Mouse (Mus musculus): ENCODE measurements at regions not wholly inside any gene's neighbourhood (a gene's known extent, or its start where the extent isn't known, plus 50 kb on each side); places are given as distances from the start of the nearest gene placed in this dataset.
A peak's percentile ranks its signal among the peaks of the same experiment; 100 is the strongest.
"Not testable (repeated sequence)": the region's sequence is repeated elsewhere in the genome, so short reads cannot be mapped to it uniquely, and the experiment has no call there.

- Histone ChIP-seq H3K36me3 (no peaks in the 10 kb centered on the region), H3K4me1 (no peaks in the 10 kb centered on the region), H3K9me3 (replicated peaks) (no peaks in the 10 kb centered on the region), H3K4me3 (replicated peaks) (no peak overlapping the region), H3K9ac (no peak overlapping the region), H3K4me2 (no peak overlapping the region), H3K27ac (no peak overlapping the region), H3K27me3 (no peaks in the 10 kb centered on the region)
- no peak for ATAC-seq (replicated peaks; ENCODE audit: low FRiP score)
- 95% methylated on average over 17 of the region's 17 CpGs for WGBS
These were observed 404.9 kb upstream of the Zfp507 start for GRCm38 (mm10) chr7:36207525-36208260.

GRCm38 (mm10) chr7:36198091-36198700 is 395.4 kb upstream of the Zfp507 start:
- H3K27ac ChIP-seq, result no peak overlapping the region
- ATAC-seq (replicated peaks; ENCODE audit: low FRiP score), result no peak
- no peaks in the 10 kb centered on the region; the same call in 1 of the 2 replicates for H3K27me3 ChIP-seq
- 89% methylated on average over 16 of the region's 16 CpGs for WGBS
- H3K4me2 ChIP-seq, result no peak overlapping the region
- no peak overlapping the region for H3K4me3 ChIP-seq (replicated peaks)
- H3K9me3 ChIP-seq (replicated peaks), result no peaks in the 10 kb centered on the region
- H3K9ac ChIP-seq, result no peak overlapping the region
- no peaks in the 10 kb centered on the region for H3K4me1 ChIP-seq
- H3K36me3 ChIP-seq, result no peaks in the 10 kb centered on the region

- Histone ChIP-seq H3K4me1 (peaks cover 9% of the 10 kb centered on the region), H3K9ac (no peak overlapping the region), H3K9me3 (replicated peaks) (no peaks in the 10 kb centered on the region), H3K27me3 (no peaks in the 10 kb centered on the region; the same call in 1 of the 2 replicates), H3K36me3 (no peaks in the 10 kb centered on the region), H3K4me3 (replicated peaks) (no peak overlapping the region), H3K27ac (no peak overlapping the region), H3K4me2 (no peak overlapping the region)
- 83% methylated on average over 18 of the region's 18 CpGs for WGBS
- no peak for ATAC-seq (replicated peaks; ENCODE audit: low FRiP score)
These were observed 393.4 kb upstream of the Zfp507 start for GRCm38 (mm10) chr7:36196154-36196720.

GRCm38 (mm10) chr7:36192645-36193044 is 389.8 kb upstream of the Zfp507 start:
- H3K4me2 ChIP-seq, result 0 out of 2 replicates have a peak overlapping the region, but pooled peaks have one; percentile 14
- no peaks in the 10 kb centered on the region for H3K9me3 ChIP-seq (replicated peaks)
- H3K4me1 ChIP-seq, result peaks cover 9% of the 10 kb centered on the region
- no peak overlapping the region for H3K27ac ChIP-seq
- H3K27me3 ChIP-seq, result no peaks in the 10 kb centered on the region; the same call in 1 of the 2 replicates
- ATAC-seq (replicated peaks; ENCODE audit: low FRiP score), result no peak
- no peak overlapping the region for H3K9ac ChIP-seq
- 43% methylated on average over 8 of the region's 8 CpGs for WGBS
- H3K4me3 ChIP-seq (replicated peaks), result no peak overlapping the region
- no peaks in the 10 kb centered on the region for H3K36me3 ChIP-seq

GRCm38 (mm10) chr7:36177947-36178346 is 375.1 kb upstream of the Zfp507 start:
- no peaks in the 10 kb centered on the region for H3K9me3 ChIP-seq (replicated peaks)
- no peak overlapping the region for H3K4me2 ChIP-seq
- 34% methylated on average over 7 of the region's 7 CpGs for WGBS
- no peaks in the 10 kb centered on the region for H3K36me3 ChIP-seq
- no peaks in the 10 kb centered on the region for H3K27me3 ChIP-seq
- H3K4me1 ChIP-seq, result no peaks in the 10 kb centered on the region
- H3K27ac ChIP-seq, result no peak overlapping the region
- ATAC-seq (replicated peaks; ENCODE audit: low FRiP score), result no peak
- no peak overlapping the region for H3K4me3 ChIP-seq (replicated peaks)
- no peak overlapping the region for H3K9ac ChIP-seq

- Histone ChIP-seq H3K4me3 (replicated peaks) (no peak overlapping the region), H3K9ac (no peak overlapping the region), H3K9me3 (replicated peaks) (no peaks in the 10 kb centered on the region), H3K27me3 (no peaks in the 10 kb centered on the region), H3K4me1 (no peaks in the 10 kb centered on the region), H3K27ac (no peak overlapping the region), H3K4me2 (no peak overlapping the region), H3K36me3 (no peaks in the 10 kb centered on the region)
- ATAC-seq (replicated peaks; ENCODE audit: low FRiP score), result no peak
- WGBS, result 83% methylated on average over 4 of the region's 4 CpGs
These were observed 372.5 kb upstream of the Zfp507 start for GRCm38 (mm10) chr7:36175296-36175695.

GRCm38 (mm10) chr7:36172511-36172910 is 369.7 kb upstream of the Zfp507 start:
- not testable (repeated sequence) for H3K9ac ChIP-seq; H3K4me2 ChIP-seq; H3K9me3 ChIP-seq (replicated peaks); H3K27me3 ChIP-seq; H3K36me3 ChIP-seq; H3K4me1 ChIP-seq; H3K27ac ChIP-seq; ATAC-seq (replicated peaks; ENCODE audit: low FRiP score); H3K4me3 ChIP-seq (replicated peaks)
- 60% methylated on average over 2 of the region's 2 CpGs for WGBS

- no peak overlapping the region for H3K9ac ChIP-seq
- ATAC-seq (replicated peaks; ENCODE audit: low FRiP score), result peak; percentile 71
- H3K4me3 ChIP-seq (replicated peaks), result no peak overlapping the region
- H3K27ac ChIP-seq, result peak overlapping the region; percentile 55
- peak overlapping the region; percentile 42 for H3K4me2 ChIP-seq
- no peaks in the 10 kb centered on the region for H3K9me3 ChIP-seq (replicated peaks)
- H3K36me3 ChIP-seq, result no peaks in the 10 kb centered on the region
- WGBS, result 20% methylated on average over 22 of the region's 22 CpGs
- peaks cover 30% of the 10 kb centered on the region for H3K4me1 ChIP-seq
- no peaks in the 10 kb centered on the region for H3K27me3 ChIP-seq
These were observed 354.6 kb upstream of the Zfp507 start for GRCm38 (mm10) chr7:36157270-36157945.

- ATAC-seq (replicated peaks; ENCODE audit: low FRiP score), result no peak
- 17% methylated on average over 12 of the region's 12 CpGs for WGBS
- Histone ChIP-seq H3K27ac (peak overlapping the region; percentile 55), H3K4me3 (replicated peaks) (no peak overlapping the region), H3K36me3 (no peaks in the 10 kb centered on the region), H3K4me2 (peak overlapping the region; percentile 42), H3K9me3 (replicated peaks) (no peaks in the 10 kb centered on the region), H3K9ac (no peak overlapping the region; the same call in 1 of the 2 replicates), H3K4me1 (peaks cover 37% of the 10 kb centered on the region), H3K27me3 (no peaks in the 10 kb centered on the region)
These were observed 353.8 kb upstream of the Zfp507 start for GRCm38 (mm10) chr7:36156595-36156994.

- Histone ChIP-seq H3K36me3 (no peaks in the 10 kb centered on the region), H3K4me3 (replicated peaks) (no peak overlapping the region), H3K4me1 (peaks cover 46% of the 10 kb centered on the region), H3K4me2 (no peak overlapping the region), H3K9ac (no peak overlapping the region), H3K9me3 (replicated peaks) (no peaks in the 10 kb centered on the region), H3K27me3 (no peaks in the 10 kb centered on the region), H3K27ac (0 out of 2 replicates have a peak overlapping the region, but pooled peaks have one; percentile 24)
- ATAC-seq (replicated peaks; ENCODE audit: low FRiP score), result no peak
- WGBS, result 53% methylated on average over 2 of the region's 2 CpGs
These were observed 352.8 kb upstream of the Zfp507 start for GRCm38 (mm10) chr7:36155576-36155975.

- Histone ChIP-seq H3K4me2 (no peak overlapping the region), H3K36me3 (no peaks in the 10 kb centered on the region), H3K4me1 (peaks cover 46% of the 10 kb centered on the region), H3K27ac (0 out of 2 replicates have a peak overlapping the region, but pooled peaks have one; percentile 24), H3K9me3 (replicated peaks) (no peaks in the 10 kb centered on the region), H3K9ac (no peak overlapping the region), H3K4me3 (replicated peaks) (no peak overlapping the region), H3K27me3 (no peaks in the 10 kb centered on the region)
- WGBS, result 77% methylated on average over 6 of the region's 6 CpGs
- ATAC-seq (replicated peaks; ENCODE audit: low FRiP score), result no peak
These were observed 352.4 kb upstream of the Zfp507 start for GRCm38 (mm10) chr7:36155159-36155558.

Data from kidney, embryonic 15.5 days (tissue).